Mouse (Mus musculus) ZHBTc4 (cell line): ENCODE results near the gene Grm8.
A peak's percentile ranks its signal among the peaks of the same experiment; 100 is the strongest.

ENCODE experiments used
- DNase-seq: peaks from one replicate; pipeline ENCODE4 v3.0.0-alpha.2; 2011; ENCODE audit warnings: low read depth, low spot score

The Grm8 gene

DNA sequence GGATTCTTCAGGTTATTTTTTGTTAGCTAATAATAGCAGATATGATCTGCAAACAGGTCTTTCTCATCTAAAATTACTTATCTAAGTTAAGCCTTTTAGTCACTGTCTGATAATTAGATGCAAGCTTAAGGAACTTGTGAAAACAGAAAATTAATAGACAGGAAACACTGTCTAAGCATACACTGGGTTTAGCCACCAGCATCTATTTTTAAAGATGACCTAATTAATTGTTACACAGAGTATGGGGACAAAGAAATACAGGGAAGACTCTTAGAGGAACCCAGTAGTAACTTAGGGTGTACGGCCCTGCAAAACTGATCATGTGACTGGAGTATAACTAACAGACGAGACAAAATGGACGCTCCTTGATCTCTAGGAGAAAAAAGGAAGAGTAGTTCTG, 92.6 kb downstream of the Grm8 start:
- DNase-seq: no peak

DNA sequence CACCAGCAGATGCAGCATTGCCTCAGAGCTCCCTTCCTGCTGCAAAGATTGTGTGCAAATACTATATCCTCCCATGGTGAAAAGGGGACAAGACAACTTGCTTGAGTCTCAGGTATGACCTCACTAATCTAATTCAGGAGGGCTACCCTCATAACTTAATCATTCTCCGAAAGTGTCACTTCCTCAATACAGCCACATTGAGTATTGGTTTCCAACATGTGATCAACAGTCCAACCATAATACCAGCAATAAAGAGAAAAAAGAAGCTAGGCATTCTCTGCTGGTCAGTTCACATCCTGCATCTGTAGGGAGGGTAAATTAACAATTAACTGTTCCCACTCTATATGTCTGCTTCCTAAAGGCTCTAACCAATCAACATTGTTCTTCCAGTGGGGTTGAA, 94.2 kb downstream of the Grm8 start:
- DNase-seq: no peak

DNA sequence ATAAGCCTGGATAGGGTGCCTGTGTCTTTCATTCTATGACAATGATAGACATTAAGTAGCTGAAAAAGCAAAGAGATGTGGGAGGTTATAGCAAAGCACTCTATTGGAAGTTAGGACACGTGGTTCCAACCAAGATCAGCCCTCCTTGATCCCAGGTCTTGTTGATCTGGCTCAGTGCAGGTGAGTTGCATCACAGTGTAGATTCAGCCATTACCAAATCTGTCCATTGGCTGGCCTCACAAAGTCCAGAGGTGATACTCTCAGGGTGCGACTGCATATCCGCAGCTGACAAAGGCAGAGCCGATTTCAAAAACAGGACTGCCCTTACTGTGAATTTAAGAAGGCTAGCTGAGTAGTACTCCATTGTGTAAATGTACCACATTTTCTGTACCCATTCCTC, 103.0 kb downstream of the Grm8 start:
- DNase-seq: no peak

DNA sequence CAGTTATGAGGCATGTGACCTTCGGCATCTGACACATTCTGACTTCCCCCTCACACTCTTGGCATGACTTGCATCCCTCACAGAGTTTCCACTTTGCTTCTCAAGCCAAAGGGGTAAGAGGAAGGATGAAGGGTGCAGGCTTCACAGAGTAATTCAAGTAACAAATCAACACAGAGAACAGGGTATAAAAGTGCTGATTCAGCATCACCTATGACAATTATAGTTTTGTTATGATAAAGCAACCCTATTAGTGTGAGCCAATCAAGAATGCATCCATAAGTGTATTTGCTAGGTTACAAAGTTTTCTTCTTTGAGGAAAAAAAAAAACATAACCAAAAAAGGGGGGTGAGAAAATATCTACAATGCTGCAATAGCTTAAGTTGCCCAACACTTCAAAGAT, 117.3 kb downstream of the Grm8 start:
- no peak for DNase-seq

DNA sequence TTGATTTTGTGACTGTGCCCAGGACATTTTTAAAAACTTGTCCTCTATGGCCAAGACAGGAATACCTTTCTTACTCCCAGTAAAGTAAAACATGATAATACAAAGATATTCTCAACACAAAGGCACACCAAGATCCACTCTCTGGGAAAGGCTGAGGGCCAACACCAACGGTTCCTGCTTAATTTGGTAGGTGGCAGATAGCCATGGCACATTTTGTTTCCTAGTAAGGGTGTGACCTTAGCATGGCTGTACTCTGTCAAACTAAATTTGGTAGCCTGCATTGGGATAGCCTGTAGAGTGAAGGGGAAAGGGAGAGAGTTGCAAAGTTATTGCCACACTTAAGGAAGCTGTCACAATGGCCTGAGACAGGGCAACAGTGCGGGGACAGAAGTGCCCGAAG, 128.0 kb downstream of the Grm8 start:
- no peak for DNase-seq

DNA sequence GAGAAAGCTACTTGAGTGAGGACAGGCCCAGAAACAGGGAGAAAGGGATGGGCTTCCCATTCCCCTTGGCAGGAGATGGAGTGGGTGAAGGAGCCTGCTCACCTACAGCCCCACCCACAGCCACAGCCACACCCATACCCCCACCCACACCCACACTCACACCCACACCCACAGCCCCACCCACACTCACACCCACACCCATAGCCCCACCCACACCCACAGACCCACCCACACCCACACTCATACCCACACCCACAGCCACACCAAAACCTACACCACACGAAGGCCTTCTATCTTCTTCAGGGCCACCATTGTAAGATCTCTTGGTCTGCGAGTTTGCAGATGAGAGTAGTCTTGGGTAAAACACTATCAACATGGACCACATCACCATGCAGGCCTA, 137.7 kb downstream of the Grm8 start:
- no peak for DNase-seq

DNA sequence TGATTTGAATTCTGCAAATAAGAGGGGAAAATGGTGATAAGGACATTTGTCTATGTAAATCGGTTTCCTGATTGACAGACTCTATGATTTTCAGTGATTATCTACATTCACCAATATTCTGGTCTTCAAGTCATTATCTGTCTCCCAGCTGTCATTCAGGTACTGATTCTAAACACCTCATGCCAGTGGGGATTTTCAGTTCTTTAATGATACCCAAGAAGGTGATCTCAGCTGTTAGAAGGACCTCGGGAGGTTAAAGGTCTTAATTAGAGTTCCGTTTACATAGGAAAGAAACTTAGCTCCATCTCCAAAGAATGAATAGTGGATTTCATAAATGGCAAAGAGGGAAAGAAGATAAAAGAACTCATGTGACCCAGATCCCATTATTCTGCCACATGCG, 143.7 kb downstream of the Grm8 start:
- DNase-seq: no peak

DNA sequence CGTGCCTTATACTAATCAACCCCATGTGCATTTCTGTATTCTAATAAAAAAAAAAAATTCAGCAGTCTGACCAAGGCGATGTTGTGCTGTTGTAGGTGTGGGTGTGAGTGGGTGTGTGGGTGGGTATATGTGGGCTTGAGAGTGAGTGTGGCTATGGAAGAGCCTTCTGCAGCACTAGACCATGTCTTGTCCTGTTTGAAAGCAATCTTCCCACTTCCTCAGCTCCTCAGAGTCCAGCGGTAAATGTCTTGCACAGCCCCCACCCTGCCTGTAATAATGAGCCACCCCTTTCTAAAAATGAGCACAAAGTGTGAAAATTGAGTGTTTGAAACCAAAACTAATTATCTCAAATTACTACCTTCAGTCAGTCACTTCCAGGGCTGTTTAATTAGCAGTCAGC, 152.4 kb downstream of the Grm8 start:
- no peak for DNase-seq

DNA sequence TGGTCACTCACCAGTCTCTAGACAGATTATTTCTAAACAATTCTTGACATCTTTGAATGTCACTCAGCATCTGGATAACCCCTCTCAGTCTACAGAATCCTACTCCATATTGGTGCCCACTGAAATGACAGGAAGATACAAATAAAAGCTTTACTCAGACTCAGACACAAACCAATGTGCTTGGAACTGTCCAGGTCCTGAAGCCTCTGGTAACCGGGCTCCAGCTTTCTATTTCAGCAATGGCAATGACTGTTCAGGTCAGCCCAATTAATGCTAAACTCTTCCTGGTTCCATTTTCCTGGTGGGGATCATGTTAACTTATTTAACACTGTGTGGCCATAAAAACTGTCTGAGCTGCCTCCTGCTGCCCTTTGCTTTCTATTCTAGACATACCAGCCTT, 153.0 kb downstream of the Grm8 start:
- peak; percentile 18 for DNase-seq

DNA sequence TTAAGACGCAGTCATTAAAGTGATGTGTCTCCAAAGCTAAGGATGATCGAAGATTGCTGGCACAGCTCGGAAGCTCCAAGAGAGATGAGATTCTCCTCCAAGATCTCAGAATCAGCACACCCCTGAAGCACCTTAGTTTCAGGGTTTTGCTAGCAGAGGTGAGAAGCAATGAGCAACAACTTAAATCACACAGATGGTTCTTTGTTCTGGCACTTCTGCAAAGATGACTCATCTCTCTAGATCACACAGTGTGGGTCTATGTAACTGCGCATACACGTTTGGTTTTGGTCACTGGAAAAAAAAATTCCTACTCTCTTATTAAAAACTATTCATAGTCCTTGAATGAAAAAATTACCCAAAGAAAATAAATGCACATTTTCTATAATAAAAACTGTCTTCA, 157.6 kb downstream of the Grm8 start:
- no peak for DNase-seq

DNA sequence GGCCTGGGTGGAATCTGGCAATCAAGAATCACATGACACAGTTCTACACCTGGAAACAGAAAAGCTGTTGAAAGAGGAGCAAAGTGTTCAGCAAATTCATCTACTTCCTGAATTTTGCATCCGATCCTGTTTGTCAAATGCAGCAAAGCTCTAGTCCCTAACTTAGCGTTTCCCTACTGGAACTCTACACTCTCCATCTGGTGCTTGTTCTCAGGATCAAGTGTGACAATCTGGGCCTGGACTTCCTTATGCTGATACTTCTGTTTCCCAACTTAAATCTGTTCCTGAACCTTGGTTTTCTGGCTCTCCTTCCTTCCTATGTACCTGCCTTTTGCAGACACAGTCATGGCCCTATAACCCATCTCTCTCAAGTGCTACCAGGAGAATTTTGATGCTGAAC, 166.1 kb downstream of the Grm8 start:
- no peak for DNase-seq

DNA sequence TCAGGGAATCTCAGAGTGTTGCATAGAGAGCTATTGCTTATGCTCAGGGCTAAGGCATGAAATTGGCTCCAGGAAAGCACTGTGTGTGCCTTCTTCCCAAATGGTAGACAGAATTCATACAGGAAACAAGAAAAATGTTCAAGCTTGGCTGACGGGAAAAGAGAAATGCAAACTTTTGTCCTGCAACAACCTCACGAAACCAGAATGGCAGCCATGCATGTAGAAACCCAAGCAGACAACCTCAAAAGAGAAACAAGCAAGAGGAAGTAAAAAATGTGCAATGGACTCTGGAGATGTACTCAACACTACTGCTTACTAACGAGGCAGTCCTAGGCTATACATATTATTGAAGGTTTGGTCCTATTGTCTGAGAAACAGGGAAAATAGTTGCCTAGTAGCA, 167.9 kb downstream of the Grm8 start:
- no peak for DNase-seq

DNA sequence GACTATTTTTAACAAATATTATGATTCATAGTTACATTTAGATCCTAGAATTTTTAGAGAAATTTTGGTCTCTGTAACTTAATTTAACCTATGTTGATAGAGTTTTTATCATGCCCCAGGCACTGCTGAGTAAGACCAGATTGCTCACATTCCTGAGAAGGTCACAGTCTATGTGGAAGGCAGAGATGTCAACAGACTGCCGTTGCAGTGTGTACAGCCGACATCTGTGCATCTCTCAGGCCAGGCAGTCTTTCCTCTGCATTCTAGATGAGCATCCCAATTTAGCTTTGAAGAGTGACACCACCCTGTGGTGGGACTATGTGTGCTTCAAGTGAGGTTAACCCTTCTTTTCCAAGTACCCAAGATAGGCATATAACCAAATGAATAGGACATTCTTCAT, 169.7 kb downstream of the Grm8 start:
- DNase-seq: no peak

DNA sequence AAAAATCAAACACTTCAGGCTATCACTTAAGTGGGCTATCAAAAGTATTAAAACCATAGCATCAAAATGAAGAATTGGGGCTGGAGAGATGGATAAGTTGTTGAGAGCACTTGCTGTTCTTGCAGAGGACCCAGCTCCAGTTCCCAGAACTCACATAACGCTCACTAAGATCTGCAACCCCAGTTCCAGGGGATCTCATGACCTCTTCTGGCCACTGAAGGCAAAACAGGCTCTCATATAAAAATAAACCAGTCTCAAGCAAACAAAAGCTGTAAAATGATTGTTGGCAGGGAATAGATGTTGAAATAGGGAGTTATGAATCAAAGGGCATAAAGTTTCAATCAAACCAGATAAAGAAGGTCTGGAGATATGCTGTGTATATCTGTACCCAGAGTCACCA, 171.1 kb downstream of the Grm8 start:
- no peak for DNase-seq

DNA sequence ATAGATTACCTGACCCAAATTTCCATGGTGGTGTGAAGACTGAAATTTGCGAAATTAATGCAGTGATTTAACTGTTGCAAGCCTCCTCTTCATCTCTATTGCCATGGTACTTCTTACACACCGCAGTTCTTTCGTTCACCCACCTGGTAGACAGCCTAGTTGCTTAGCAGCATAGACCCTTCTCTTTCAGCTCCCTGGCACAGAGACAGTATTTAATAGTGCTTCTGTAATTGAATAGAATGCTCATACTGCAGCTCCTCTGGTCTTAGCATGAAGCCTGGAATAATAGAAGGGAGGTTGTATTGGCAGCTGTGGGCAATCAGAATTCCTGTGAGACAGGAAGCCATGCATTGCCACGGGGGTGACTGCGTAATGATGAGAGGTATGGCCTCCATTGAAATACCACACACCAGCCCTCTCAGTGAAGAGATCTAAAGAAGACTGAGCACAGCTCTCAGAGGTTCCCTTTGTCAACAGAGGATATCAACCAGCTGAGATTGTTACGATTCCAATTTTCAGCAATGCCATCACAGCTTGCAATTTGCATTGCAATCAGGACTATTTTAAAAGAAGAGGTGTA, 178.6 kb downstream of the Grm8 start:
- DNase-seq: no peak

DNA sequence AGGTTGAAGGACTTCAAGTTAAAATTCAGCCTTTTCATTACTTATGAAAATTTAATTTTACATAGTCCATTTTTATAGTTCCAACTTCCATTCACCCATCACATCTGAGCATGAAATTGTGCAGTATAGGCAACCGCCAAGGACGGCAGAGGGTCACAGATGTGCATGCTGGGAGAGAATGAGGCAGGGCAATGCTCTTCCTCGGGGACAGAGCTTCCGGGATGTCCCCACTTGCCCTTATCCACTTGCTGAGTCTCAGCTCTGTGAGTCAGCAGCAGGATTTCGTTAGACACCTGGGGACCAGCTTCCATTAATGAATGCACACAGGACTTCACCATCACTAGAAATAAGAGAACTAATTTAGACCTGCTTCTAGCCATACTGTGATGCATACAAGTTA, 183.5 kb downstream of the Grm8 start:
- no peak for DNase-seq

DNA sequence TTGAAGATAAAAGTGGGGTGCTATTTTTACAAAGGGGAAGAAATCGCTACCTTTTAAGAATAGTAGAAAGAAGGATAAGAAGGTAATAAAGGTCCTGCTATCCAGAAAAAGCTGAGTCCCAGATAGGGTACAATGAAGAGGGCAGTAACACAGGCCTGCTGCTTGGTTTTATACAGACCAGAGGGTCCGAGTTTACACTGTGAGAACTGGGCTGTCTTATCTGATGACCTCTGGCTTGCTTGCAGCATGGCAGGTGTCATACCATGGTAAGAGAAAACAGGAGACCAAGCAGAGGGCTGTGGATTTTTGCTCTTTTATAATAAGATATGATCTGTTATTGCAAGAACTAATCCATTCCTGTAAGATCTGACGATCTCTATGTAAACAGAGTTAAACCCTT, 206.9 kb downstream of the Grm8 start:
- no peak for DNase-seq

DNA sequence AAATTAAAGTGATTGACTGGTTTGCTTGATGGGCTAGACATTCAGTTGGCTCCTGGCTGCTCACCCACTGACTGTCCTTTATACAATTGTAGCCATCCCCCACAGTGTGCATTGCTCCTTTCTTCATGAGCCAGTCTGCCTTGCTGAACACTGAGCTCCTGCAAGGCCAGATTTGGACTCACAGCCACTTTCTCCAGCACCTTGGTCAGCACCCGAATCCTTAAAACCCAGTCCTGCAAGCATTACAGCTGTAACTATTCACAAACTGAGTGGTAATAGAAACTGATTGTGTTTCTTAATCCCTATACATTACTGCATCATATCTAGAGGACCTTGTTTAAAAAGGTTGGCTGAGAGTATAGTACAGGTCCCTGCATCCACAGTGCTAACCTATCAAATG, 221.7 kb downstream of the Grm8 start:
- peak; percentile 45 for DNase-seq

DNA sequence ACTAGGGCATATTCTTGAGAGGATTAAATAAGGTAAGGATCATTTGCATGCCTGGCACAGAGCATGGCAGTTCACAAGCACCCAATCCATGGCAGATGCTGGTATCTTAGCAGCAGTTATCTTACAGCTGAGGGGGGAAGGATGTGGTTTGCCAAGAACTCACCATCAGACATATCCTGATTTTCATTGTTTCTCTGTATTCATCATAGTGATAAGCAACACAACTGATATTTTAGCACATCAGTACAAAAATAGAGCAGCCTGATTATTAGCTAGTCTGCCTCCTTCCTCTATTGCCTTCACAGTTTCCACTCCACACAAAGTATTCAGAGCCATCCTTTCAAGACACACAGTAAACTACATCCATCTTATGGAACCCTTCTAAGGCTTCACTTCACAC, 230.6 kb downstream of the Grm8 start:
- no peak for DNase-seq

DNA sequence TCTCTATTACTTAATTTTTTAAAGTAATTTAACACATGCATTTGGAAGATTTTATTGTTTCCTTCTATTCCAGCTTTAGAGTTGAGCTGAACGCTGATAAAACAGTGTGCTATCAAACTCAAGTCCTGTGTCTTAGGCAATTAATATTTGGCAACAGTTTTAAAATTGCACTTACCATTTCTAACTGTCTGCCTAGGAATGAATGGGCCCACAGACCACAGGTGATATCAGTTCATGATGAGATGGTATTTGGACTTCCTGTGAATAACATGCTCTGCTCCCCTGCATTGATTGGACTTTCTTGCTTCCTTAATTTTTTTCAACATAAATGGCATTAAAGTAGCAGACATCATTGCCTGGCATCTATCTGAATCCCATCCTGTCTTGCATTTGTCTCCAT, 232.8 kb downstream of the Grm8 start:
- no peak for DNase-seq

DNA sequence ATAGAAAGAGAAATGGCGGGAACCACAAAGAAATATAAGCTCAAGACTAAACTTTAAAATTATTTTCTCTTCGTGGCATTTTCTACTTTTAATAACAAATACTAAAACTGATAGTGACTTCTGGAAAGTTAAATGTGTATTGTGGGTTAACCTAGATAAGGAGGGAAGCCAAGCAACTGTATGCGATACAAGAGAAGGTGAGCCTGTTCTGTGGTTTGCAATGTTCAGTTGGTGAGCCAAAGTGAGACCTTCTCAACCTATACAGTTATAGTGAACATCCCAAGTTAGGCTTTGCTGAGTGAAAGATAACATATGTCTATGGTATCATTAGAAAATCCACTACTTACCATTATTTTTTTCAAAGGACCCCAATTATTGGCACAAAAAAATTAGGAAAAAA, 233.6 kb downstream of the Grm8 start:
- DNase-seq: no peak

DNA sequence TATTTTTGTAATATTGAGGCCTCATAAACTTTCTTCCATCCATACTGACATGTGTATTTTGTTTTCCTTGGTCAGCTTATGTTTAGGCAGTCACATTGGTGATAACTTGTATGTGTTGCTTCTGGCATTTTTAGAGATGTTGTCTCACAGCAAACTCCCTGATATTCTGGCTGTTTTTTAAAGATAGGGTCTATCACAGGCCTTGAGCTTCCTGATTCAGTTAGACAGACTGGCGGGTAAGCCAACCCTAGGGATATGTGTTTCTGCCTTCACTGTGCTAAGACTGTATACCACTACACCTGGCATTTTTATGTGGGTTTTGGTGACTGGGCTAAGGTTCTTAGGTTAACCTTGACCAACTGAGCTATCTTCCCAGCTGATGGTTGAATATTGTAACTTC, 239.8 kb downstream of the Grm8 start:
- DNase-seq: no peak

DNA sequence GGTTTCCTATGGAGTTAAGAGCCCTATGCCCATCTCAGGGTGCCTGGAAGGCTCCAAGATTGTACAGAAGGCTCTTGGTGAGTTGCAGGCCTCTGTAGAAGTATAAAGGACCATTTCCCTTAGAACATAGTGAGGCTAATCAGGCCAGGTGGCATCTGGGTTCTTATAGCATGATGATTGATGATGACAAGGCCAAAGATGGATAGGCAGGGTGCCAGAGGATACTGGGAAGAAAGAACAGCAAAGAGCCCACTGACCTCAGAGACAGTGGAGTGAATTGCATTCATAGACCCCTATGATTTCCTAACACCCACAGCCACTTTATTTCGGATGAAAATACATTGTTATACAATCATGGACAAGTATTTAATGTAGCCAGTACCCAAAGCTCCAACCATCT, 242.1 kb downstream of the Grm8 start:
- DNase-seq: no peak

DNA sequence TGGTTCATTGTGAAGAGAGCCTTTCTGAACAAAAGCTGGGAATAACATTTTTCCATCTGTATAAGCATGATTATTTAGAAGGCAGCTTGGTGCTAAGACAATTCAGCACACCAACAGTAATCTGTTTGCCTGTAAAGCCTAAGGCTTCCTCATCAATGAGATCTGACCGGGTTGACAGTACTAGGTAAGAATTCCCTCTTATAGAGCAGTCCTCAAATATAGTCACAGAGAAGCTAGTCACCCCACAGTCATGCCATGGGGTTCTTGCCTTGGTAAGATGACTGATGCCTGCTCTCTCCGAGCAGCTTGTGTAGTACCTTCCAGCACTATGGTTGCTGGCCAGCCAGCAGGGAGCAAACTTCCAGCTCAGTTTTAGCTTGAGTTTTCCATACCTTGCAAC, 246.6 kb downstream of the Grm8 start:
- no peak for DNase-seq

DNA sequence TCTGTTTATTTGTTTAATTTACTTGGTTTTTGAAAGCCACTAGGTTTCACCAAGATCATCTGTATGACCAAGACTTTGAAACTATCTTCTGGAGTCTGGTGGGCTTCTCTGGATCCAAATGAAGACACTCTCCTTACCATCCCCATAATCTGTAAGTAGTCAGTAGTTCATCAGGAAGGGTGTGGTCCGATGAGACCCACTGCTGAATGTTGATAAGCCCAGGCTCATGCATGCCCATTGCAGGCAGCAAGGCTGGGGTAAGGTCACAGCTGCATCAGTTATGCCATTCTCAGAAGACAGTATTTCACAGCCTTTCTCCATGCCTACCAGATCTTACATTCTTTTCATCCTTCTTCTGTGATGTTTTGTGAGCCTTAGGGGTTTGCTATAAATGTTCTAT, 247.1 kb downstream of the Grm8 start:
- no peak for DNase-seq
